Mouse (Mus musculus) lung, embryonic 14.5 days (tissue): Measurements from ENCODE around the gene Nutm1. TPM values are rescaled to one million over a fixed set of nuclear protein-coding genes. Genes with fewer than 3 reads are reported as not detected.

Experiments
- ATAC-seq: fragments of 200-750 bp; cut with Nextera tagmentation; 2 replicates; pipeline ENCODE4 v1.8.0; 2017; ENCODE audit warnings: mild to moderate bottlenecking, moderate TSS enrichment, moderate library complexity; ENCODE audit not compliant: insufficient read depth
- DNase-seq: peaks from one replicate; pipeline ENCODE4 v3.0.0-alpha.2; 2015
- H3K27ac ChIP-seq: fragments of 300-500 bp; sonication (generic); 2 replicates; pipeline ENCODE4 v1.5.1; 2014; ENCODE audit warnings: low read depth, mild to moderate bottlenecking, moderate library complexity
- H3K27me3 ChIP-seq: fragments of 300-500 bp; sonication (generic); 2 replicates; pipeline ENCODE4 v1.6.1; 2014; ENCODE audit warnings: low read length, control low read depth; ENCODE audit not compliant: insufficient read depth
- H3K36me3 ChIP-seq: fragments of 300-500 bp; sonication (generic); 2 replicates; pipeline ENCODE4 v1.6.1; 2014; ENCODE audit warnings: control low read depth; ENCODE audit not compliant: insufficient read depth
- H3K4me1 ChIP-seq: fragments of 300-500 bp; sonication (generic); 2 replicates; pipeline ENCODE4 v1.6.1; 2014; ENCODE audit warnings: antibody characterized with exemption, control low read depth; ENCODE audit not compliant: insufficient read depth
- H3K4me2 ChIP-seq: fragments of 300-500 bp; sonication (generic); 2 replicates; pipeline ENCODE4 v1.6.1; 2014; ENCODE audit warnings: mild to moderate bottlenecking
- H3K4me3 ChIP-seq: fragments of 300-500 bp; sonication (generic); 2 replicates; pipeline ENCODE4 v1.5.1; 2014; ENCODE audit warnings: low read depth, low read length
- H3K9ac ChIP-seq: fragments of 300-500 bp; sonication (generic); 2 replicates; pipeline ENCODE4 v1.6.1; 2014
- H3K9me3 ChIP-seq: fragments of 300-500 bp; sonication (generic); 2 replicates; pipeline ENCODE4 v1.6.1; 2016; ENCODE audit warnings: low read depth, low read length, control low read depth
- CTCF ChIP-seq: IDR thresholded peaks from 2 replicates; pipeline ENCODE4 v1.5.1; 2016; ENCODE audit warnings: antibody characterized with exemption, low read depth
- WGBS: fragments of 180-500 bp; shearing (Covaris S2); extraction: QIAGEN DNeasy Blood & Tissue Kit; methylation state at CpG from one replicate; pipeline ENCODE4 v1.1.7; 2014; 5-methylcytosine and 5-hydroxymethylcytosine counted together
- polyA plus RNA-seq: library from polyadenylated mRNA; unstranded; fragments of >200 nt; fragmentation: Nextera tagmentation; extraction: Ambion mirVana; gene quantifications from 2 replicates; pipeline ENCODE4 v1.2.1, GENCODE M21; 2014

The Nutm1 gene
- polyA plus RNA-seq, 1 experiment from 2014 or later, result 0.11 TPM

- Histone ChIP-seq H3K4me3 (no peak overlapping the region), H3K9me3 (no peaks in the 10 kb centered on the region), H3K4me1 (no peaks in the 10 kb centered on the region), H3K36me3 (no peaks in the 10 kb centered on the region), H3K4me2 (no peak overlapping the region), H3K27ac (no peak overlapping the region), H3K9ac (no peak overlapping the region), H3K27me3 (no peaks in the 10 kb centered on the region)
- WGBS, result 63% methylated on average over 5 of the region's 5 CpGs
- ATAC-seq (no peak), DNase-seq (no peak)
- TF ChIP-seq CTCF, result no peak
Measured at GRCm38 (mm10) chr2:112222607-112223006, 36.5 kb downstream of the Nutm1 start.

GRCm38 (mm10) chr2:112220880-112221279 is 38.2 kb downstream of the Nutm1 start:
- ATAC-seq (no peak), DNase-seq (no peak)
- no peak for TF ChIP-seq CTCF
- Histone ChIP-seq H3K9ac (no peak overlapping the region), H3K9me3 (no peaks in the 10 kb centered on the region), H3K4me1 (no peaks in the 10 kb centered on the region), H3K36me3 (no peaks in the 10 kb centered on the region), H3K4me2 (no peak overlapping the region), H3K27ac (no peak overlapping the region), H3K27me3 (no peaks in the 10 kb centered on the region), H3K4me3 (no peak overlapping the region)
- 71% methylated on average over 5 of the region's 5 CpGs for WGBS

- ATAC-seq, result no peak
- no peak overlapping the region for H3K4me3 ChIP-seq
- no peak overlapping the region for H3K4me2 ChIP-seq
- H3K36me3 ChIP-seq, result no peaks in the 10 kb centered on the region
- no peaks in the 10 kb centered on the region for H3K9me3 ChIP-seq
- no peak overlapping the region for H3K27ac ChIP-seq
- no peak for DNase-seq
- H3K27me3 ChIP-seq, result no peaks in the 10 kb centered on the region
- H3K4me1 ChIP-seq, result no peaks in the 10 kb centered on the region
- 67% methylated on average over 6 of the region's 6 CpGs for WGBS
- no peak for TF ChIP-seq CTCF
- no peak overlapping the region for H3K9ac ChIP-seq
Measured at GRCm38 (mm10) chr2:112217614-112218013, 41.5 kb downstream of the Nutm1 start.

- Histone ChIP-seq H3K4me3 (no peak overlapping the region), H3K27me3 (no peaks in the 10 kb centered on the region), H3K4me2 (no peak overlapping the region), H3K9me3 (no peaks in the 10 kb centered on the region), H3K27ac (no peak overlapping the region), H3K9ac (no peak overlapping the region), H3K36me3 (no peaks in the 10 kb centered on the region), H3K4me1 (no peaks in the 10 kb centered on the region)
- peak; percentile 62 for TF ChIP-seq CTCF
- ATAC-seq, result peak; percentile 49; the same call in 1 of the 2 replicates
- DNase-seq, result peak; percentile 71
- WGBS, result 0% methylated on average over 1 of the region's 1 CpGs
Measured at GRCm38 (mm10) chr2:112215977-112216376, 43.1 kb downstream of the Nutm1 start.

GRCm38 (mm10) chr2:112210699-112211098 is 48.4 kb downstream of the Nutm1 start:
- ATAC-seq (no peak), DNase-seq (no peak)
- Histone ChIP-seq H3K27me3 (no peaks in the 10 kb centered on the region), H3K36me3 (no peaks in the 10 kb centered on the region), H3K4me1 (no peaks in the 10 kb centered on the region), H3K4me3 (no peak overlapping the region), H3K9ac (no peak overlapping the region), H3K4me2 (no peak overlapping the region), H3K27ac (no peak overlapping the region), H3K9me3 (no peaks in the 10 kb centered on the region)
- 94% methylated on average over 2 of the region's 2 CpGs for WGBS
- TF ChIP-seq CTCF, result no peak

- no peak overlapping the region for H3K4me2 ChIP-seq
- 57% methylated on average over 6 of the region's 6 CpGs for WGBS
- H3K27me3 ChIP-seq, result no peaks in the 10 kb centered on the region
- H3K9me3 ChIP-seq, result no peaks in the 10 kb centered on the region
- ATAC-seq, result no peak
- H3K4me1 ChIP-seq, result no peaks in the 10 kb centered on the region
- no peak overlapping the region for H3K27ac ChIP-seq
- H3K9ac ChIP-seq, result no peak overlapping the region
- no peak for TF ChIP-seq CTCF
- H3K4me3 ChIP-seq, result no peak overlapping the region
- H3K36me3 ChIP-seq, result no peaks in the 10 kb centered on the region
- peak; percentile 22 for DNase-seq
Measured at GRCm38 (mm10) chr2:112210142-112210541, 48.9 kb downstream of the Nutm1 start.

- H3K9ac ChIP-seq, result no peak overlapping the region
- no peaks in the 10 kb centered on the region for H3K9me3 ChIP-seq
- H3K4me2 ChIP-seq, result no peak overlapping the region
- DNase-seq, result peak; percentile 68
- TF ChIP-seq CTCF, result no peak
- H3K36me3 ChIP-seq, result no peaks in the 10 kb centered on the region
- WGBS, result 44% methylated on average over 6 of the region's 6 CpGs
- H3K4me3 ChIP-seq, result no peak overlapping the region
- H3K27ac ChIP-seq, result no peak overlapping the region
- ATAC-seq, result peak; percentile 17; the same call in 1 of the 2 replicates
- no peaks in the 10 kb centered on the region for H3K27me3 ChIP-seq
- no peaks in the 10 kb centered on the region for H3K4me1 ChIP-seq
Measured at GRCm38 (mm10) chr2:112203056-112203455, 56.0 kb downstream of the Nutm1 start.

Other genes with a start within 250 kb of the Nutm1 start
- not detected in 2 replicates for gene Olfr1310, start 246.6 kb downstream of the Nutm1 start, polyA plus RNA-seq
- gene Olfr1311, start 234.9 kb downstream of the Nutm1 start, polyA plus RNA-seq, result not detected in 2 replicates
- not detected in 2 replicates for gene Olfr1312, start 209.1 kb downstream of the Nutm1 start, polyA plus RNA-seq
- not detected in 2 replicates for gene Olfr1313, start 181.4 kb downstream of the Nutm1 start, polyA plus RNA-seq
- not detected in 2 replicates for gene Olfr1314, start 162.5 kb downstream of the Nutm1 start, polyA plus RNA-seq
- not detected in 2 replicates for gene Olfr1315-ps1, start 143.9 kb downstream of the Nutm1 start, polyA plus RNA-seq
- not detected in 2 replicates for gene Olfr1316, start 124.3 kb downstream of the Nutm1 start, polyA plus RNA-seq
- not detected in 2 replicates for gene Olfr1317, start 119.0 kb downstream of the Nutm1 start, polyA plus RNA-seq
- not detected in 2 replicates for gene Olfr1318, start 105.1 kb downstream of the Nutm1 start, polyA plus RNA-seq
- gene Lpcat4, start 19.8 kb downstream of the Nutm1 start, polyA plus RNA-seq, result 19.3 TPM in 2 replicates
- 187 and 196 TPM in 2 replicates for gene Nop10, start 2.6 kb upstream of the Nutm1 start, polyA plus RNA-seq
- 11.6 and 11.9 TPM in 2 replicates for gene Slc12a6, start 6.5 kb upstream of the Nutm1 start, polyA plus RNA-seq
- not detected in 2 replicates for gene Gm21985, start 7.0 kb upstream of the Nutm1 start, polyA plus RNA-seq
- 91.3 and 93.3 TPM in 2 replicates for gene Emc4, start 108.7 kb upstream of the Nutm1 start, polyA plus RNA-seq
- 44.0 and 44.6 TPM in 2 replicates for gene Katnbl1, start 119.9 kb upstream of the Nutm1 start, polyA plus RNA-seq
- 15.8 and 17.3 TPM in 2 replicates for gene Emc7, start 195.7 kb upstream of the Nutm1 start, polyA plus RNA-seq
- not detected in 2 replicates for gene Chrm5, start 221.5 kb upstream of the Nutm1 start, polyA plus RNA-seq
- 7.2 and 7.8 TPM in 2 replicates for gene Aven, start 233.7 kb upstream of the Nutm1 start, polyA plus RNA-seq